Mouse (Mus musculus): ENCODE measurements around the gene Dpagt1. TPM values are rescaled to one million over a fixed set of nuclear protein-coding genes. Genes with fewer than 3 reads are reported as not detected.
"Not testable (repeated sequence)": the region's sequence is repeated elsewhere in the genome, so short reads cannot be mapped to it uniquely, and the experiment has no call there.

Gene Dpagt1
- polyA plus RNA-seq, 1 experiment = 24.0 TPM

GRCm38 (mm10) chr9:44376141-44376540 lies 50.3 kb downstream of the Dpagt1 start:
- WGBS = 86% methylated on average over 6 of the region's 6 CpGs
- DNase-seq (ENCODE audit: low read depth in 1 of 2, low spot score in 2 of 2) = no peak
- H3K4me1 ChIP-seq (ENCODE audit: control insufficient read depth, insufficient read depth, insufficient read length) = peaks cover 7% of the 10 kb centered on the region; the same call in 1 of the 2 replicates
- TF ChIP-seq POLR2A (IDR thresholded peaks at IDR 0.05; ENCODE audit: low read depth, low read length) = no peak
- no peak for TF ChIP-seq CTCF (IDR thresholded peaks at IDR 0.05; ENCODE audit: extremely low read depth, insufficient read depth, insufficient read length, insufficient replicate concordance)
- H3K27me3 ChIP-seq (ENCODE audit: control insufficient read depth, insufficient read depth, low read length) = no peaks in the 10 kb centered on the region
- H3K27ac ChIP-seq (ENCODE audit: insufficient read depth, low read length) = no peak overlapping the region
- H3K4me3 ChIP-seq (ENCODE audit: extremely low read depth, insufficient read depth, insufficient read length) = no peak overlapping the region
- no peaks in the 10 kb centered on the region for H3K36me3 ChIP-seq (ENCODE audit: control insufficient read depth, insufficient read depth, low read length)

- not testable (repeated sequence) for DNase-seq (ENCODE audit: low read depth in 1 of 2, low spot score in 2 of 2); H3K4me3 ChIP-seq (ENCODE audit: extremely low read depth, insufficient read depth, insufficient read length); H3K27ac ChIP-seq (ENCODE audit: insufficient read depth, low read length); H3K4me1 ChIP-seq (ENCODE audit: control insufficient read depth, insufficient read depth, insufficient read length); H3K36me3 ChIP-seq (ENCODE audit: control insufficient read depth, insufficient read depth, low read length); H3K27me3 ChIP-seq (ENCODE audit: control insufficient read depth, insufficient read depth, low read length)
- 80% methylated on average over 2 of the region's 2 CpGs for WGBS
Measured at GRCm38 (mm10) chr9:44377335-44377734, 51.5 kb downstream of the Dpagt1 start.

- H3K27me3 ChIP-seq (ENCODE audit: control insufficient read depth, insufficient read depth, low read length) = no peaks in the 10 kb centered on the region
- H3K4me1 ChIP-seq (ENCODE audit: control insufficient read depth, insufficient read depth, insufficient read length) = peaks cover 7% of the 10 kb centered on the region; the same call in 1 of the 2 replicates
- H3K36me3 ChIP-seq (ENCODE audit: control insufficient read depth, insufficient read depth, low read length) = peaks cover 14% of the 10 kb centered on the region
- peak overlapping the region; percentile 82; the same call in 1 of the 2 replicates for H3K27ac ChIP-seq (ENCODE audit: insufficient read depth, low read length)
- 56% methylated on average over 5 of the region's 5 CpGs for WGBS
- DNase-seq (ENCODE audit: low read depth in 1 of 2, low spot score in 2 of 2) = no peak
- peak overlapping the region; percentile 58; the same call in 1 of the 2 replicates for H3K4me3 ChIP-seq (ENCODE audit: extremely low read depth, insufficient read depth, insufficient read length)
- no peak for TF ChIP-seq POLR2A (IDR thresholded peaks at IDR 0.05; ENCODE audit: low read depth, low read length)
- TF ChIP-seq CTCF (IDR thresholded peaks at IDR 0.05; ENCODE audit: extremely low read depth, insufficient read depth, insufficient read length, insufficient replicate concordance) = no peak
Measured at GRCm38 (mm10) chr9:44378153-44378730, 52.4 kb downstream of the Dpagt1 start.

- Histone ChIP-seq H3K36me3 (ENCODE audit: control insufficient read depth, insufficient read depth, low read length) (peaks cover 22% of the 10 kb centered on the region), H3K4me3 (ENCODE audit: extremely low read depth, insufficient read depth, insufficient read length) (peak within 1 kb of the TSS; percentile 92), H3K4me1 (ENCODE audit: control insufficient read depth, insufficient read depth, insufficient read length) (peaks cover 7% of the 10 kb centered on the region; the same call in 1 of the 2 replicates), H3K27ac (ENCODE audit: insufficient read depth, low read length) (peak within 1 kb of the TSS; percentile 82), H3K27me3 (ENCODE audit: control insufficient read depth, insufficient read depth, low read length) (no peaks in the 10 kb centered on the region)
- peak; percentile 97 to 99 for DNase-seq (ENCODE audit: low read depth in 1 of 2, low spot score in 2 of 2)
- under 1% methylated on average over 83 of the region's 83 CpGs for WGBS
- TF ChIP-seq CTCF (IDR thresholded peaks at IDR 0.05; ENCODE audit: extremely low read depth, insufficient read depth, insufficient read length, insufficient replicate concordance) (no peak), POLR2A (IDR thresholded peaks at IDR 0.05; ENCODE audit: low read depth, low read length) (peak; percentile 71)
Measured at GRCm38 (mm10) chr9:44379054-44379834, 53.4 kb downstream of the Dpagt1 start, which contains the start of gene Hyou1. Gene Hyou1, plus strand, starts transcription at chr9:44379490.

- Histone ChIP-seq H3K27me3 (ENCODE audit: control insufficient read depth, insufficient read depth, low read length) (no peaks in the 10 kb centered on the region), H3K27ac (ENCODE audit: insufficient read depth, low read length) (peak overlapping the region; percentile 79), H3K36me3 (ENCODE audit: control insufficient read depth, insufficient read depth, low read length) (peaks cover 27% of the 10 kb centered on the region), H3K4me1 (ENCODE audit: control insufficient read depth, insufficient read depth, insufficient read length) (peaks cover 7% of the 10 kb centered on the region; the same call in 1 of the 2 replicates), H3K4me3 (ENCODE audit: extremely low read depth, insufficient read depth, insufficient read length) (peak overlapping the region; percentile 92)
- 6% methylated on average over 15 of the region's 15 CpGs for WGBS
- TF ChIP-seq CTCF (IDR thresholded peaks at IDR 0.05; ENCODE audit: extremely low read depth, insufficient read depth, insufficient read length, insufficient replicate concordance) (no peak), POLR2A (IDR thresholded peaks at IDR 0.05; ENCODE audit: low read depth, low read length) (no peak)
- DNase-seq (ENCODE audit: low read depth in 1 of 2, low spot score in 2 of 2) = no peak
Measured at GRCm38 (mm10) chr9:44379862-44380261, 54.0 kb downstream of the Dpagt1 start.

Other genes with a start within 250 kb of the Dpagt1 start
- 0.02 and 0.06 TPM in 2 replicates for gene Mfrp, start 224.3 kb upstream of the Dpagt1 start, polyA plus RNA-seq (2012; rRNA removed)
- gene C1qtnf5, start 218.8 kb upstream of the Dpagt1 start, polyA plus RNA-seq (2012; rRNA removed) = 6.7 and 8.2 TPM in 2 replicates
- 0.05 TPM in 1 of 2 replicates, not detected in the other for gene Gm49380, start 212.5 kb upstream of the Dpagt1 start, polyA plus RNA-seq (2012; rRNA removed)
- 21.3 and 27.1 TPM in 2 replicates for gene Rnf26, start 212.5 kb upstream of the Dpagt1 start, polyA plus RNA-seq (2012; rRNA removed)
- 12.7 and 13.9 TPM in 2 replicates for gene Mcam, start 191.6 kb upstream of the Dpagt1 start, polyA plus RNA-seq (2012; rRNA removed)
- 16.1 and 20.3 TPM in 2 replicates for gene Cbl, start 92.0 kb upstream of the Dpagt1 start, polyA plus RNA-seq (2012; rRNA removed)
- gene Ccdc153, start 85.3 kb upstream of the Dpagt1 start, polyA plus RNA-seq (2012; rRNA removed) = not detected in 2 replicates
- gene Pdzd3, start 74.5 kb upstream of the Dpagt1 start, polyA plus RNA-seq (2012; rRNA removed) = 0.07 and 0.08 TPM in 2 replicates
- gene Nlrx1, start 57.4 kb upstream of the Dpagt1 start, polyA plus RNA-seq (2012; rRNA removed) = 8.4 and 10.7 TPM in 2 replicates
- gene Abcg4, start 37.4 kb upstream of the Dpagt1 start, polyA plus RNA-seq (2012; rRNA removed) = 12.3 and 22.3 TPM in 2 replicates
- gene Hinfp, start 20.3 kb upstream of the Dpagt1 start, polyA plus RNA-seq (2012; rRNA removed) = 24.7 and 25.2 TPM in 2 replicates
- gene C2cd2l, start 5.7 kb upstream of the Dpagt1 start, polyA plus RNA-seq (2012; rRNA removed) = 28.0 and 38.5 TPM in 2 replicates
- 117 and 258 TPM in 2 replicates for gene H2afx, start 8.7 kb downstream of the Dpagt1 start, polyA plus RNA-seq (2012; rRNA removed)
- 121 and 147 TPM in 2 replicates for gene Hmbs, start 18.2 kb downstream of the Dpagt1 start, polyA plus RNA-seq (2012; rRNA removed)
- gene Vps11, start 35.7 kb downstream of the Dpagt1 start, polyA plus RNA-seq (2012; rRNA removed) = 23.7 and 25.6 TPM in 2 replicates
- gene Hyou1, start 53.5 kb downstream of the Dpagt1 start, polyA plus RNA-seq (2012; rRNA removed) = 39.8 and 44.3 TPM in 2 replicates
- 24.5 and 25.4 TPM in 2 replicates for gene Slc37a4, start 70.8 kb downstream of the Dpagt1 start, polyA plus RNA-seq (2012; rRNA removed)
- 137 and 144 TPM in 2 replicates for gene Rps25, start 81.1 kb downstream of the Dpagt1 start, polyA plus RNA-seq (2012; rRNA removed)
- 22.9 and 29.7 TPM in 2 replicates for gene Trappc4, start 81.6 kb downstream of the Dpagt1 start, polyA plus RNA-seq (2012; rRNA removed)
- 18.1 and 26.0 TPM in 2 replicates for gene Ccdc84, start 92.5 kb downstream of the Dpagt1 start, polyA plus RNA-seq (2012; rRNA removed)
- gene Foxr1, start 115.1 kb downstream of the Dpagt1 start, polyA plus RNA-seq (2012; rRNA removed) = 0.09 and 0.15 TPM in 2 replicates
- gene Upk2, start 129.0 kb downstream of the Dpagt1 start, polyA plus RNA-seq (2012; rRNA removed) = not detected in 2 replicates
- gene Bcl9l, start 156.8 kb downstream of the Dpagt1 start, polyA plus RNA-seq (2012; rRNA removed) = 42.2 and 50.3 TPM in 2 replicates
- gene Cxcr5, start 235.9 kb downstream of the Dpagt1 start, polyA plus RNA-seq (2012; rRNA removed) = 133 and 154 TPM in 2 replicates